13 mouse cellular contexts compared by ENCODE assay signal in genomic region chr5:120558041-120558440, GRCm38 (mm10). TPM values are rescaled to one million over a fixed set of nuclear protein-coding genes. Genes with fewer than 3 reads are reported as not detected.
DNase-seq lines count a peak whose midpoint lies in the region; ATAC-seq and TF ChIP-seq lines count a peak whose summit lies in the region.
"Had no signal": no experiment of that assay in that cellular context is flagged by ENCODE, and none has a peak within 500 bp of the region (broad histone marks: within the 10 kb centered on the region; RNA-seq: fewer than 3 reads in every experiment).

No protein-coding gene starts in this region.

- H3K4me3 ChIP-seq in kidney, embryonic 15.5 days (replicated peaks), result no peak overlapping the region
- peak overlapping the region; percentile 91 for H3K4me3 ChIP-seq in bone marrow macrophage, adult 2 months (ENCODE audit: insufficient read depth, low read length)
- no peak overlapping the region for H3K4me3 ChIP-seq in liver, embryonic 12.5 days
- H3K4me3 ChIP-seq: embryonic facial prominence, embryonic 12.5 days; forebrain, embryonic 13.5 days had no signal

- H3K9ac ChIP-seq in kidney, embryonic 15.5 days, result no peak overlapping the region
- no peak overlapping the region for H3K9ac ChIP-seq in liver, embryonic 12.5 days
- H3K9ac ChIP-seq: embryonic facial prominence, embryonic 12.5 days had no signal

- no peak overlapping the region for H3K4me2 ChIP-seq in kidney, embryonic 15.5 days
- H3K4me2 ChIP-seq in liver, embryonic 12.5 days, result peak overlapping the region; percentile 50
- H3K4me2 ChIP-seq: forebrain, embryonic 13.5 days had no signal

- peaks cover 61% of the 10 kb centered on the region for H3K4me1 ChIP-seq in kidney, embryonic 15.5 days
- H3K4me1 ChIP-seq in bone marrow macrophage, adult 2 months (ENCODE audit: control insufficient read depth, insufficient read depth, low read length), result peaks cover 23% of the 10 kb centered on the region
- H3K4me1 ChIP-seq in liver, embryonic 12.5 days, result peaks cover 53% of the 10 kb centered on the region

- DNase-seq in cerebellum, adult 9-10 months, result peak; percentile 56
- DNase-seq in cerebellum, postnatal 14 days, result no peak
- DNase-seq in kidney, postnatal 36 days, result no peak
- DNase-seq in spleen, postnatal 4 days (ENCODE audit: low spot score in 2 of 2), result no peak
- DNase-seq in adrenal gland, postnatal 36 days, result no peak
- DNase-seq: lung, postnatal 14 days had no signal

- 63% methylated on average over 8 of the region's 8 CpGs for WGBS in kidney, embryonic 15.5 days
- WGBS in liver, embryonic 12.5 days (ENCODE audit: insufficient replicate concordance), result 73% methylated on average over 8 of the region's 8 CpGs

- H3K9me3 ChIP-seq in kidney, embryonic 15.5 days (replicated peaks), result no peaks in the 10 kb centered on the region
- no peaks in the 10 kb centered on the region for H3K9me3 ChIP-seq in liver, embryonic 12.5 days (replicated peaks)
- H3K9me3 ChIP-seq: embryonic facial prominence, embryonic 12.5 days; forebrain, embryonic 13.5 days had no signal

- TF ChIP-seq POLR2A in bone marrow macrophage, adult 2 months (IDR thresholded peaks at IDR 0.05; ENCODE audit: borderline replicate concordance, low read depth, low read length), result no peak

- no peak for TF ChIP-seq CTCF in bone marrow macrophage, adult 2 months (IDR thresholded peaks at IDR 0.05; ENCODE audit: low read depth, low read length)

- no peak for ATAC-seq in kidney, embryonic 15.5 days (replicated peaks; ENCODE audit: low FRiP score)
- no peak for ATAC-seq in liver, embryonic 12.5 days
- ATAC-seq: forebrain, embryonic 13.5 days; midbrain, embryonic 16.5 days had no signal

- H3K27ac ChIP-seq in kidney, embryonic 15.5 days, result 0 out of 2 replicates have a peak overlapping the region, but pooled peaks have one; percentile 6
- peak overlapping the region; percentile 98 for H3K27ac ChIP-seq in bone marrow macrophage, adult 2 months (ENCODE audit: insufficient read depth, low read depth, low read length)
- no peak overlapping the region for H3K27ac ChIP-seq in liver, embryonic 12.5 days
- H3K27ac ChIP-seq: forebrain, embryonic 13.5 days had no signal

- H3K36me3 ChIP-seq in kidney, embryonic 15.5 days, result peaks cover 44% of the 10 kb centered on the region
- peaks cover 62% of the 10 kb centered on the region for H3K36me3 ChIP-seq in liver, embryonic 12.5 days

- no peaks in the 10 kb centered on the region for H3K27me3 ChIP-seq in kidney, embryonic 15.5 days
- no peaks in the 10 kb centered on the region for H3K27me3 ChIP-seq in liver, embryonic 12.5 days (replicated peaks)
- H3K27me3 ChIP-seq: embryonic facial prominence, embryonic 12.5 days; forebrain, embryonic 13.5 days had no signal

RNA-seq across cellular contexts. Expression of gene Tpcn1, which starts 30.4 kb away (rescaled TPM):
- 32.9 and 36.0 TPM in 2 replicates for polyA plus RNA-seq in kidney, embryonic 15.5 days (2015; fragmentation: Nextera tagmentation; extraction: Ambion mirVana)
- 104 and 121 TPM in 2 replicates for polyA plus RNA-seq in bone marrow macrophage, adult 2 months (2012; ENCODE audit: insufficient read depth, insufficient read length, missing spikeins)
- 24.8 and 25.4 TPM in 2 replicates for polyA plus RNA-seq in liver, embryonic 12.5 days (2016; fragmentation: Nextera tagmentation; extraction: Ambion mirVana)
- total RNA-seq in adrenal gland, postnatal 36 days (2021), result 10 to 100 TPM; 34.1 to 36.9 TPM

RNA-seq across cellular contexts. Expression of gene Iqcd, which starts 30.8 kb away (rescaled TPM):
- 0.82 and 0.90 TPM in 2 replicates for polyA plus RNA-seq in kidney, embryonic 15.5 days (2015; fragmentation: Nextera tagmentation; extraction: Ambion mirVana)
- polyA plus RNA-seq in bone marrow macrophage, adult 2 months (2012; ENCODE audit: insufficient read depth, insufficient read length, missing spikeins), result 1.2 TPM in 1 of 2 replicates, not detected in the other
- 2.0 and 2.1 TPM in 2 replicates for polyA plus RNA-seq in liver, embryonic 12.5 days (2016; fragmentation: Nextera tagmentation; extraction: Ambion mirVana)
- total RNA-seq in adrenal gland, postnatal 36 days (2021), result under 1 TPM; 0.36 to 0.40 TPM
- total RNA-seq: heart, adult 18-20 months had no signal

RNA-seq across cellular contexts. Expression of gene Slc8b1, which starts 47.1 kb away (rescaled TPM):
- polyA plus RNA-seq in kidney, embryonic 15.5 days (2015; fragmentation: Nextera tagmentation; extraction: Ambion mirVana), result 9.4 and 9.7 TPM in 2 replicates
- 73.1 and 79.4 TPM in 2 replicates for polyA plus RNA-seq in bone marrow macrophage, adult 2 months (2012; ENCODE audit: insufficient read depth, insufficient read length, missing spikeins)
- 4.2 and 6.0 TPM in 2 replicates for polyA plus RNA-seq in liver, embryonic 12.5 days (2016; fragmentation: Nextera tagmentation; extraction: Ambion mirVana)
- total RNA-seq in adrenal gland, postnatal 36 days (2021), result 10 to 100 TPM; 29.0 to 45.6 TPM

RNA-seq across cellular contexts. Expression of gene Rita1, which starts 54.3 kb away (rescaled TPM):
- polyA plus RNA-seq in kidney, embryonic 15.5 days (2015; fragmentation: Nextera tagmentation; extraction: Ambion mirVana), result 15.3 and 16.1 TPM in 2 replicates
- 3.8 and 4.0 TPM in 2 replicates for polyA plus RNA-seq in bone marrow macrophage, adult 2 months (2012; ENCODE audit: insufficient read depth, insufficient read length, missing spikeins)
- polyA plus RNA-seq in liver, embryonic 12.5 days (2016; fragmentation: Nextera tagmentation; extraction: Ambion mirVana), result 7.3 and 8.4 TPM in 2 replicates
- total RNA-seq in adrenal gland, postnatal 36 days (2021), result 10 to 100 TPM; 15.6 to 15.9 TPM

RNA-seq across cellular contexts. Expression of gene Ddx54, which starts 54.5 kb away (rescaled TPM):
- polyA plus RNA-seq in kidney, embryonic 15.5 days (2015; fragmentation: Nextera tagmentation; extraction: Ambion mirVana), result 47.2 and 52.2 TPM in 2 replicates
- 20.3 and 20.4 TPM in 2 replicates for polyA plus RNA-seq in bone marrow macrophage, adult 2 months (2012; ENCODE audit: insufficient read depth, insufficient read length, missing spikeins)
- polyA plus RNA-seq in liver, embryonic 12.5 days (2016; fragmentation: Nextera tagmentation; extraction: Ambion mirVana), result 35.0 and 36.3 TPM in 2 replicates
- total RNA-seq in adrenal gland, postnatal 36 days (2021), result 10 to 100 TPM; 50.4 to 51.1 TPM
